Mouse (Mus musculus) liver, embryonic 13.5 days (tissue): ENCODE measurements around the gene Tssk1. TPM values are rescaled to one million over a fixed set of nuclear protein-coding genes. Genes with fewer than 3 reads are reported as not detected.

Experiments used
- polyA plus RNA-seq: library from polyadenylated mRNA; unstranded; fragments of >200 nt; fragmentation: Nextera tagmentation; extraction: Ambion mirVana; gene quantifications from 2 replicates; pipeline ENCODE4 v1.2.1, GENCODE M21; 2015

Tssk1 gene
- polyA plus RNA-seq, 1 experiment from 2014 or later = not detected

Other genes with a start within 250 kb of the Tssk1 start
- gene Ccdc74a, start 247.8 kb upstream of the Tssk1 start, polyA plus RNA-seq = 1.6 and 2.3 TPM in 2 replicates
- 15.8 and 20.2 TPM in 2 replicates for gene Med15, start 161.3 kb upstream of the Tssk1 start, polyA plus RNA-seq
- 14.3 TPM in 2 replicates for gene Klhl22, start 134.6 kb upstream of the Tssk1 start, polyA plus RNA-seq
- gene Scarf2, start 96.9 kb upstream of the Tssk1 start, polyA plus RNA-seq = 1.0 TPM in 2 replicates
- gene B830017H08Rik, start 61.1 kb upstream of the Tssk1 start, polyA plus RNA-seq = not detected in 2 replicates
- 0.54 and 0.59 TPM in 2 replicates for gene Car15, start 55.9 kb upstream of the Tssk1 start, polyA plus RNA-seq
- gene Gm20518, start 2.6 kb upstream of the Tssk1 start, polyA plus RNA-seq = 0.05 and 0.08 TPM in 2 replicates
- 18.6 and 20.7 TPM in 2 replicates for gene Dgcr2, start 4.3 kb downstream of the Tssk1 start, polyA plus RNA-seq
- not detected in 2 replicates for gene Tssk2, start 4.4 kb downstream of the Tssk1 start, polyA plus RNA-seq
- 11.7 and 11.8 TPM in 2 replicates for gene Ess2, start 17.1 kb downstream of the Tssk1 start, polyA plus RNA-seq
- gene Gsc2, start 20.8 kb downstream of the Tssk1 start, polyA plus RNA-seq = not detected in 2 replicates
- gene Slc25a1, start 34.0 kb downstream of the Tssk1 start, polyA plus RNA-seq = 78.6 and 83.0 TPM in 2 replicates
- gene Vpreb2, start 86.2 kb downstream of the Tssk1 start, polyA plus RNA-seq = 0.30 TPM in 1 of 2 replicates, not detected in the other
- gene Dgcr6, start 158.6 kb downstream of the Tssk1 start, polyA plus RNA-seq = 29.0 and 29.1 TPM in 2 replicates
- gene Prodh, start 196.0 kb downstream of the Tssk1 start, polyA plus RNA-seq = 5.2 and 5.9 TPM in 2 replicates
- 0.33 and 0.56 TPM in 2 replicates for gene Rtn4r, start 233.4 kb downstream of the Tssk1 start, polyA plus RNA-seq